Mouse (Mus musculus) ES-E14 (cell line): ENCODE measurements around the gene Sf3a2. TPM values are rescaled to one million over a fixed set of nuclear protein-coding genes. Genes with fewer than 3 reads are reported as not detected.
A peak's percentile ranks its signal among the peaks of the same experiment; 100 is the strongest.

Experiments used
- DNase-seq: peaks from one replicate; pipeline ENCODE4 v3.0.0-alpha.2; 2013; ENCODE audit warnings: low read depth, low spot score
- H3K27ac ChIP-seq: 2 replicates; pipeline ENCODE4 v1.5.1; 2012; ENCODE audit warnings: low read depth, mild to moderate bottlenecking, low read length, moderate library complexity, mixed read lengths; ENCODE audit not compliant: poor library complexity, insufficient read depth, severe bottlenecking
- H3K36me3 ChIP-seq: 2 replicates; pipeline ENCODE4 v1.6.1; 2012; ENCODE audit warnings: mild to moderate bottlenecking, low read length, moderate library complexity, mixed read lengths; ENCODE audit not compliant: control insufficient read depth, poor library complexity, insufficient read depth, severe bottlenecking
- H3K4me1 ChIP-seq, 2 experiments: fragments of 150-350 bp in 1 of 2; sonication (generic) in 1 of 2; 2 replicates each; pipeline ENCODE4 v1.6.1; 2012; ENCODE audit warnings: low read length in 2 of 2, mild to moderate bottlenecking in 1 of 2, mixed read lengths in 1 of 2; ENCODE audit not compliant: control insufficient read depth in 2 of 2, insufficient read depth in 2 of 2, poor library complexity in 1 of 2
- H3K4me3 ChIP-seq, 2 experiments: fragments of 150-350 bp in 1 of 2; sonication (generic) in 1 of 2; 2 replicates each; pipeline ENCODE4 v1.5.1; 2012; ENCODE audit warnings: low read length in 2 of 2, low read depth in 1 of 2, mild to moderate bottlenecking in 1 of 2, mixed read lengths in 1 of 2; ENCODE audit not compliant: insufficient read depth in 1 of 2, poor library complexity in 1 of 2, severe bottlenecking in 1 of 2
- H3K9ac ChIP-seq: 2 replicates; pipeline ENCODE4 v1.6.1; 2012; ENCODE audit warnings: low read depth, mild to moderate bottlenecking, low read length, mixed read lengths; ENCODE audit not compliant: poor library complexity, insufficient read depth, severe bottlenecking
- H3K9me3 ChIP-seq: fragments of 150-350 bp; sonication (generic); 2 replicates; pipeline ENCODE4 v1.6.1; 2012; ENCODE audit warnings: low read depth, mild to moderate bottlenecking, low read length; ENCODE audit not compliant: control insufficient read depth, insufficient read depth
- CHD2 ChIP-seq: IDR thresholded peaks from 2 replicates; pipeline ENCODE4 v1.6.1; 2014; ENCODE audit warnings: mild to moderate bottlenecking, low read depth, low read length, inconsistent platforms
- HCFC1 ChIP-seq: IDR thresholded peaks from 2 replicates; pipeline ENCODE4 v1.6.1; 2012; ENCODE audit warnings: low read length, inconsistent platforms, borderline replicate concordance; ENCODE audit not compliant: insufficient read depth
- MAFK ChIP-seq: IDR thresholded peaks from 2 replicates; pipeline ENCODE4 v1.6.1; 2014; ENCODE audit warnings: mild to moderate bottlenecking, low read depth, low read length, inconsistent platforms; ENCODE audit not compliant: insufficient read depth
- ZC3H11A ChIP-seq: IDR thresholded peaks from 2 replicates; pipeline ENCODE4 v1.6.1; 2012; ENCODE audit warnings: low read depth, mild to moderate bottlenecking, inconsistent platforms, low read length, borderline replicate concordance
- ZNF384 ChIP-seq: IDR thresholded peaks from 2 replicates; pipeline ENCODE4 v1.6.1; 2012; ENCODE audit warnings: low read depth, low read length, inconsistent platforms
- in situ Hi-C, 2 experiments: fragments of 600-800 bp; cut with MboI; formaldehyde crosslinking; loops; one replicate each; pipeline ENCODE4 v1.15.1; 2025; ENCODE audit warnings: low sequenced_read_pairs in 2 of 2, inconsistent platforms in 1 of 2; ENCODE audit not compliant: unreplicated experiment in 2 of 2
- total RNA-seq: library from RNA; depleted of rRNA; stranded (reverse); fragments of 300-350 nt; gene quantifications from 2 replicates; pipeline ENCODE4 v1.2.3, GENCODE M21; 2012; rRNA removed

The Sf3a2 gene
- total RNA-seq, 1 experiment, result 31.4 TPM

DNA sequence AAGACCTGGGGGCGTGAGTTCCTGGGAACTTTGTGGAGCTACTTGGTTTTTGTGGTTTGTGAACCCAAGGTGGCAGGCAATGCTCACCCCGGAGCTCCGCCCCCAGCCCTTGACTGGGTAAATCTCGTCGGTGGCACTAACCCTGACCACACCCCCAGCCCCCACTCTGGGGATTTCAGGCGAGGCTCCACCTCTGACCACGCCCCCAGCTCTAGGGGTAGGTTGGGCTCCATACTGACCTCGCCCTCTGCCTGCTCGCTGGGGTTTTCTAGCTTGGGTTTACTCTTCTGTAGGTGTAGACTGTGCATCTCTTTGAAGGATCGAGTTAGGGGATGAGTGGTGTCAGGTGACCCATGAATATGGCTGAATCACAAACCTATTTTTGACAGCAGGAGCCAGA, 50.6 kb downstream of the Sf3a2 start:
- Histone ChIP-seq H3K9me3 (no peaks in the 10 kb centered on the region), H3K4me3 (no peak overlapping the region), H3K9ac (no peak overlapping the region), H3K36me3 (peaks cover 16% of the 10 kb centered on the region), H3K27ac (no peak overlapping the region), H3K4me1 (peaks cover 0 to 5% of the 10 kb centered on the region in 2 experiments; a peak in 1 of 4 replicates)
- TF ChIP-seq ZC3H11A (no peak), HCFC1 (no peak), ZNF384 (no peak), MAFK (no peak), CHD2 (no peak)
- DNase-seq, result peak; percentile 97
- in situ Hi-C loops, result no loop called here

Other genes starting within 250 kb of the Sf3a2 start
- 27.4 and 33.4 TPM in 2 replicates for gene Rexo1, start 236.6 kb upstream of the Sf3a2 start, total RNA-seq
- gene Klf16, start 220.9 kb upstream of the Sf3a2 start, total RNA-seq, result 20.8 and 23.5 TPM in 2 replicates
- gene Abhd17a, start 207.9 kb upstream of the Sf3a2 start, total RNA-seq, result 67.9 and 68.7 TPM in 2 replicates
- gene Scamp4, start 195.3 kb upstream of the Sf3a2 start, total RNA-seq, result 54.8 and 83.8 TPM in 2 replicates
- 12.2 and 12.7 TPM in 2 replicates for gene Adat3, start 195.3 kb upstream of the Sf3a2 start, total RNA-seq
- 8.4 and 9.7 TPM in 2 replicates for gene Gm49322, start 192.2 kb upstream of the Sf3a2 start, total RNA-seq
- gene Csnk1g2, start 175.4 kb upstream of the Sf3a2 start, total RNA-seq, result 138 and 167 TPM in 2 replicates
- gene Btbd2, start 141.1 kb upstream of the Sf3a2 start, total RNA-seq, result 45.7 and 64.7 TPM in 2 replicates
- 33.6 and 40.7 TPM in 2 replicates for gene Mknk2, start 120.1 kb upstream of the Sf3a2 start, total RNA-seq
- gene Mob3a, start 96.2 kb upstream of the Sf3a2 start, total RNA-seq, result 18.8 and 29.2 TPM in 2 replicates
- gene Izumo4, start 96.0 kb upstream of the Sf3a2 start, total RNA-seq, result 8.9 and 13.9 TPM in 2 replicates
- 74.8 and 106 TPM in 2 replicates for gene Ap3d1, start 55.9 kb upstream of the Sf3a2 start, total RNA-seq
- gene Dot1l, start 43.0 kb upstream of the Sf3a2 start, total RNA-seq, result 31.9 and 41.2 TPM in 2 replicates
- 77.2 and 87.1 TPM in 2 replicates for gene Plekhj1, start 428 bp downstream of the Sf3a2 start, total RNA-seq
- gene Amh, start 7.0 kb downstream of the Sf3a2 start, total RNA-seq, result 1.0 and 1.9 TPM in 2 replicates
- gene Jsrp1, start 15.3 kb downstream of the Sf3a2 start, total RNA-seq, result 0.67 and 1.0 TPM in 2 replicates
- gene Oaz1, start 28.5 kb downstream of the Sf3a2 start, total RNA-seq, result 823 and 1,116 TPM in 2 replicates
- 2.4 and 6.9 TPM in 2 replicates for gene Lingo3, start 45.8 kb downstream of the Sf3a2 start, total RNA-seq
- gene Lsm7, start 57.0 kb downstream of the Sf3a2 start, total RNA-seq, result 385 and 464 TPM in 2 replicates
- 38.9 and 66.1 TPM in 2 replicates for gene Sppl2b, start 57.1 kb downstream of the Sf3a2 start, total RNA-seq
- gene Tmprss9, start 73.7 kb downstream of the Sf3a2 start, total RNA-seq, result 0.26 TPM in 1 of 2 replicates, not detected in the other
- gene Timm13, start 102.8 kb downstream of the Sf3a2 start, total RNA-seq, result 219 and 244 TPM in 2 replicates
- gene Lmnb2, start 120.0 kb downstream of the Sf3a2 start, total RNA-seq, result 66.5 and 88.2 TPM in 2 replicates
- gene Gadd45b, start 131.9 kb downstream of the Sf3a2 start, total RNA-seq, result 26.4 and 36.0 TPM in 2 replicates
- 0.79 and 0.94 TPM in 2 replicates for gene Gng7, start 216.7 kb downstream of the Sf3a2 start, total RNA-seq
- gene Diras1, start 227.5 kb downstream of the Sf3a2 start, total RNA-seq, result 1.1 and 1.3 TPM in 2 replicates
- gene Slc39a3, start 239.2 kb downstream of the Sf3a2 start, total RNA-seq, result 12.6 and 13.1 TPM in 2 replicates